ENCODE assay signal across 8 mouse cellular contexts in genomic region chr1:24378125-24378821, GRCm38 (mm10).
DNase-seq lines count a peak whose midpoint lies in the region; ATAC-seq and TF ChIP-seq lines count a peak whose summit lies in the region.

No protein-coding gene starts in this region.

- H3K27ac ChIP-seq in kidney, embryonic 16.5 days (ENCODE audit: low read length) = no peak overlapping the region
- H3K27ac ChIP-seq in kidney, embryonic 14.5 days (ENCODE audit: low read depth, low read length) = no peak overlapping the region
- no peak overlapping the region for H3K27ac ChIP-seq in intestine, embryonic 16.5 days (ENCODE audit: low read length)

- DNase-seq in adrenal gland, postnatal 25 days = peak; percentile 36
- peak; percentile 35 for DNase-seq in embryo, embryonic 11.5 days (ENCODE audit: low read depth, low spot score)
- no peak for DNase-seq in lung, adult 2 months
- peak; percentile 59 to 67 for DNase-seq in right cerebral cortex, adult 2 months (ENCODE audit: low spot score in 2 of 2)
- DNase-seq in thymus, postnatal 10 days (ENCODE audit: low spot score in 2 of 2) = no peak

- peak; percentile 35; the same call in 1 of the 2 replicates for TF ChIP-seq CTCF in lung, adult 2 months (IDR thresholded peaks at IDR 0.05; ENCODE audit: insufficient read depth, low read length)

- H3K9ac ChIP-seq in kidney, embryonic 16.5 days (replicated peaks; ENCODE audit: low read length) = no peak overlapping the region
- no peak overlapping the region for H3K9ac ChIP-seq in kidney, embryonic 14.5 days (ENCODE audit: low read depth, low read length)
- H3K9ac ChIP-seq in intestine, embryonic 16.5 days (ENCODE audit: low read depth, low read length) = no peak overlapping the region

- H3K4me1 ChIP-seq in kidney, embryonic 16.5 days (ENCODE audit: insufficient read depth, low read length) = no peaks in the 10 kb centered on the region
- H3K4me1 ChIP-seq in kidney, embryonic 14.5 days (ENCODE audit: control insufficient read depth, insufficient read depth, low read length) = no peaks in the 10 kb centered on the region
- no peaks in the 10 kb centered on the region for H3K4me1 ChIP-seq in intestine, embryonic 16.5 days (ENCODE audit: control insufficient read depth, insufficient read depth, low read length)
- H3K4me1 ChIP-seq in lung, adult 2 months (ENCODE audit: control insufficient read depth, insufficient read depth, low read length) = no peaks in the 10 kb centered on the region

- ATAC-seq in kidney, embryonic 16.5 days (ENCODE audit: low FRiP score, low TSS enrichment) = peak; percentile 46; the same call in 1 of the 2 replicates
- ATAC-seq in kidney, embryonic 14.5 days (ENCODE audit: low FRiP score, low TSS enrichment) = no peak
- peak; percentile 63; the same call in 1 of the 2 replicates for ATAC-seq in intestine, embryonic 16.5 days

- H3K36me3 ChIP-seq in kidney, embryonic 16.5 days (ENCODE audit: insufficient read depth, low read length) = no peaks in the 10 kb centered on the region
- no peaks in the 10 kb centered on the region for H3K36me3 ChIP-seq in kidney, embryonic 14.5 days (ENCODE audit: control insufficient read depth, insufficient read depth, low read length)
- no peaks in the 10 kb centered on the region for H3K36me3 ChIP-seq in intestine, embryonic 16.5 days (ENCODE audit: control insufficient read depth, insufficient read depth, low read length)

- H3K4me2 ChIP-seq in kidney, embryonic 16.5 days (replicated peaks; ENCODE audit: low read depth, low read length) = no peak overlapping the region
- no peak overlapping the region for H3K4me2 ChIP-seq in kidney, embryonic 14.5 days (replicated peaks; ENCODE audit: low read depth, low read length)
- no peak overlapping the region for H3K4me2 ChIP-seq in intestine, embryonic 16.5 days (ENCODE audit: low read depth, low read length)

- no peaks in the 10 kb centered on the region; the same call in 1 of the 2 replicates for H3K27me3 ChIP-seq in kidney, embryonic 16.5 days (ENCODE audit: insufficient read depth, low read length)
- H3K27me3 ChIP-seq in kidney, embryonic 14.5 days (ENCODE audit: control insufficient read depth, insufficient read depth, low read length) = no peaks in the 10 kb centered on the region
- H3K27me3 ChIP-seq in intestine, embryonic 16.5 days (replicated peaks; ENCODE audit: control insufficient read depth, insufficient read depth, low read length) = no peaks in the 10 kb centered on the region

- WGBS in kidney, embryonic 16.5 days = 32% methylated on average over 8 of the region's 8 CpGs
- WGBS in kidney, embryonic 14.5 days = 34% methylated on average over 8 of the region's 8 CpGs
- WGBS in intestine, embryonic 16.5 days = 18% methylated on average over 8 of the region's 8 CpGs
- WGBS in lung, adult 2 months = 11% methylated on average over 8 of the region's 8 CpGs

- H3K9me3 ChIP-seq in kidney, embryonic 16.5 days (ENCODE audit: low read length) = no peaks in the 10 kb centered on the region
- no peaks in the 10 kb centered on the region for H3K9me3 ChIP-seq in kidney, embryonic 14.5 days (ENCODE audit: control insufficient read depth, low read length)
- H3K9me3 ChIP-seq in intestine, embryonic 16.5 days (ENCODE audit: control insufficient read depth, low read length) = no peaks in the 10 kb centered on the region

- no peak for TF ChIP-seq POLR2A in lung, adult 2 months (IDR thresholded peaks at IDR 0.05; ENCODE audit: borderline replicate concordance, extremely low read depth, low read depth, low read length)

- no peak overlapping the region for H3K4me3 ChIP-seq in kidney, embryonic 16.5 days (ENCODE audit: low read length)
- no peak overlapping the region for H3K4me3 ChIP-seq in kidney, embryonic 14.5 days (ENCODE audit: low read length)
- H3K4me3 ChIP-seq in intestine, embryonic 16.5 days (ENCODE audit: low read length) = no peak overlapping the region
- H3K4me3 ChIP-seq in lung, adult 2 months (replicated peaks; ENCODE audit: extremely low read depth, low read depth, low read length) = no peak overlapping the region

Comparison
In these comparisons a context has a peak if more than half of its experiments do, and no peak if none do; other contexts are left out.
1. DNase-seq: peak in adrenal gland, postnatal 25 days (single experiment), embryo, embryonic 11.5 days (single experiment) and right cerebral cortex, adult 2 months (2 of 2); none in lung, adult 2 months (single experiment) and thymus, postnatal 10 days (0 of 2).